Mouse (Mus musculus) myocyte (in vitro differentiated cells): ENCODE results near the gene Ddc. TPM values are rescaled to one million over a fixed set of nuclear protein-coding genes. Genes with fewer than 3 reads are reported as not detected.

Source experiments
- H3K27me3 ChIP-seq: one replicate; pipeline ENCODE4 v1.6.1; 2011; ENCODE audit not compliant: control insufficient read depth, insufficient read depth, insufficient read length
- H3K36me3 ChIP-seq: one replicate; pipeline ENCODE4 v1.6.1; 2011; ENCODE audit not compliant: control insufficient read depth, insufficient read depth
- H3K4me2 ChIP-seq: one replicate; pipeline ENCODE4 v1.6.1; 2011; ENCODE audit warnings: low read depth, control low read depth
- H3K4me3 ChIP-seq: one replicate; pipeline ENCODE4 v1.5.1; 2011; ENCODE audit warnings: mild to moderate bottlenecking, control low read depth, moderate library complexity
- H3K79me2 ChIP-seq: one replicate; pipeline ENCODE4 v1.6.1; 2011; ENCODE audit not compliant: control insufficient read depth, insufficient read depth
- H3ac ChIP-seq: one replicate; pipeline ENCODE4 v1.6.1; 2011; ENCODE audit not compliant: control insufficient read depth, insufficient read length
- CEBPB ChIP-seq: IDR thresholded peaks from 2 replicates; pipeline ENCODE4 v1.6.1; 2011; ENCODE audit warnings: mild to moderate bottlenecking, moderate library complexity; ENCODE audit not compliant: poor library complexity, insufficient read depth, severe bottlenecking
- E2F4 ChIP-seq: IDR thresholded peaks from one replicate; pipeline ENCODE4 v1.6.1; 2011; ENCODE audit warnings: mild to moderate bottlenecking, control low read depth, moderate library complexity; ENCODE audit not compliant: insufficient read depth
- MAX ChIP-seq: IDR thresholded peaks from one replicate; pipeline ENCODE4 v1.6.1; 2011; ENCODE audit warnings: low read depth, mild to moderate bottlenecking, control low read depth
- MYOD1 ChIP-seq, 3 experiments: IDR thresholded peaks; one replicate each; pipeline ENCODE4 v1.6.1; 2011; ENCODE audit warnings: control low read depth in 2 of 3, low read depth in 2 of 3, mild to moderate bottlenecking in 2 of 3, moderate library complexity in 1 of 3; ENCODE audit not compliant: insufficient read length in 2 of 3, control insufficient read depth in 1 of 3
- MYOG ChIP-seq, 3 experiments: IDR thresholded peaks; one replicate each; pipeline ENCODE4 v1.6.1; 2011; ENCODE audit warnings: control low read depth in 2 of 3, low read depth in 2 of 3, mild to moderate bottlenecking in 2 of 3; ENCODE audit not compliant: insufficient read length in 2 of 3, control insufficient read depth in 1 of 3, insufficient read depth in 1 of 3
- POLR2A ChIP-seq: IDR thresholded peaks from one replicate; pipeline ENCODE4 v1.6.1; 2011; ENCODE audit warnings: low read depth, mild to moderate bottlenecking, control low read depth, moderate library complexity; ENCODE audit not compliant: insufficient read length
- POLR2AphosphoS2 ChIP-seq: IDR thresholded peaks from one replicate; pipeline ENCODE4 v1.6.1; 2011; ENCODE audit warnings: low read depth, control low read depth; ENCODE audit not compliant: insufficient read length
- REST ChIP-seq: IDR thresholded peaks from one replicate; pipeline ENCODE4 v1.6.1; 2011; ENCODE audit warnings: mild to moderate bottlenecking, control low read depth, moderate library complexity; ENCODE audit not compliant: insufficient read depth, insufficient read length
- SRF ChIP-seq: IDR thresholded peaks from one replicate; pipeline ENCODE4 v1.6.1; 2011; ENCODE audit warnings: low read depth; ENCODE audit not compliant: control insufficient read depth, insufficient read length
- TCF12 ChIP-seq: IDR thresholded peaks from one replicate; pipeline ENCODE4 v1.6.1; 2011; ENCODE audit warnings: mild to moderate bottlenecking, control low read depth; ENCODE audit not compliant: poor library complexity, insufficient read depth, severe bottlenecking
- TCF3 ChIP-seq: IDR thresholded peaks from one replicate; pipeline ENCODE4 v1.6.1; 2011; ENCODE audit warnings: low read depth, control low read depth; ENCODE audit not compliant: insufficient read length
- USF1 ChIP-seq: IDR thresholded peaks from one replicate; pipeline ENCODE4 v1.6.1; 2011; ENCODE audit warnings: low read depth, mild to moderate bottlenecking, control low read depth, moderate library complexity
- polyA plus RNA-seq: library from polyadenylated mRNA; unstranded; fragments of >200 nt; fragmentation: generic; extraction: Trizol; gene quantifications from one replicate; pipeline ENCODE4 v1.2.1, GENCODE M21; 2012; ENCODE audit warnings: missing spikeins

Ddc gene
- polyA plus RNA-seq, 1 experiment, result 7.5 TPM

DNA sequence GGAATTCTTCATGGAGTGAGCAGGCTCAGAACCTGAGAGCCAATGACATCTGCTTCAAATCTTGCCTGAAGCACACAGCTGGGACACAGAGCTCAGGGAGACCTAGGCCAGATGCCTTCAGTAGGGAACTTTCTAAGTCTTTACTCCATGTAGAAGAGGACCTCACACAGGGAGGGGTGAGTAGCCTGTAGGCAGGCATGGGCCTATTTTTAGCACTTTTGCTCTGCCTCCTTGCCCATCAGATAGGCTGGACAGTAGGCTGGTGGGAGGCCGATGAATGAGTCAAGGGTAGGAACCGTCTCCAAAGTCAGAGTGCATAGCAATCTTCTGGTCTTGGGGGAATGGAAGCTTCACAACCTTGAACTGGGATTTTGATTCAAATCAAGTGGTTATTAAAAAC lies 22.7 kb downstream of the Ddc start:
- TF ChIP-seq E2F4, result no peak
- no peak for TF ChIP-seq USF1
- TF ChIP-seq POLR2AphosphoS2, result no peak
- no peak for TF ChIP-seq SRF
- no peak for TF ChIP-seq MAX
- no peak for TF ChIP-seq CEBPB
- TF ChIP-seq POLR2A, result no peak
- TF ChIP-seq TCF3, result no peak
- no peak for TF ChIP-seq MYOD1 (IDR thresholded peaks at IDR 0.05; ENCODE audit: control insufficient read depth in 1 of 3, insufficient read length in 2 of 3, low read depth in 2 of 3)
- no peak for TF ChIP-seq REST
- TF ChIP-seq MYOG (IDR thresholded peaks at IDR 0.05; ENCODE audit: control insufficient read depth in 1 of 3, insufficient read depth in 1 of 3, insufficient read length in 2 of 3, low read depth in 2 of 3), result no peak
- no peak for TF ChIP-seq TCF12

GRCm38 (mm10) chr11:11873023-11873908 lies 24.7 kb downstream of the Ddc start:
- H3K4me3 ChIP-seq, result no peak overlapping the region
- H3ac ChIP-seq, result no peak overlapping the region
- no peaks in the 10 kb centered on the region for H3K79me2 ChIP-seq
- TF ChIP-seq MYOD1 (IDR thresholded peaks at IDR 0.05; ENCODE audit: control insufficient read depth in 1 of 3, insufficient read length in 2 of 3, low read depth in 2 of 3) (peak in 2 of 3 experiments; percentile 77 to 85), TCF3 (peak; percentile 9), MYOG (IDR thresholded peaks at IDR 0.05; ENCODE audit: control insufficient read depth in 1 of 3, insufficient read depth in 1 of 3, insufficient read length in 2 of 3, low read depth in 2 of 3) (peak in 2 of 3 experiments; percentile 86 to 89), TCF12 (peak; percentile 27), MAX (no peak)
- no peaks in the 10 kb centered on the region for H3K27me3 ChIP-seq
- H3K36me3 ChIP-seq, result no peaks in the 10 kb centered on the region
- H3K4me2 ChIP-seq, result peak overlapping the region; percentile 12

More for the DNA sequence above, 22.7 kb downstream of the Ddc start:
- H3K27me3 ChIP-seq, result no peaks in the 10 kb centered on the region
- no peak overlapping the region for H3K4me3 ChIP-seq
- H3K79me2 ChIP-seq, result no peaks in the 10 kb centered on the region
- peak overlapping the region; percentile 39 for H3K4me2 ChIP-seq
- no peak overlapping the region for H3ac ChIP-seq
- H3K36me3 ChIP-seq, result no peaks in the 10 kb centered on the region

GRCm38 (mm10) chr11:11872140-11872795 lies 25.7 kb downstream of the Ddc start:
- TF ChIP-seq TCF3 (peak; percentile 62), MYOG (IDR thresholded peaks at IDR 0.05; ENCODE audit: control insufficient read depth in 1 of 3, insufficient read depth in 1 of 3, insufficient read length in 2 of 3, low read depth in 2 of 3) (peak; percentile 8 to 77 (median 10)), MYOD1 (IDR thresholded peaks at IDR 0.05; ENCODE audit: control insufficient read depth in 1 of 3, insufficient read length in 2 of 3, low read depth in 2 of 3) (peak in 2 of 3 experiments; percentile 87 to 89), USF1 (no peak)
- peak overlapping the region; percentile 12 for H3K4me2 ChIP-seq

DNA sequence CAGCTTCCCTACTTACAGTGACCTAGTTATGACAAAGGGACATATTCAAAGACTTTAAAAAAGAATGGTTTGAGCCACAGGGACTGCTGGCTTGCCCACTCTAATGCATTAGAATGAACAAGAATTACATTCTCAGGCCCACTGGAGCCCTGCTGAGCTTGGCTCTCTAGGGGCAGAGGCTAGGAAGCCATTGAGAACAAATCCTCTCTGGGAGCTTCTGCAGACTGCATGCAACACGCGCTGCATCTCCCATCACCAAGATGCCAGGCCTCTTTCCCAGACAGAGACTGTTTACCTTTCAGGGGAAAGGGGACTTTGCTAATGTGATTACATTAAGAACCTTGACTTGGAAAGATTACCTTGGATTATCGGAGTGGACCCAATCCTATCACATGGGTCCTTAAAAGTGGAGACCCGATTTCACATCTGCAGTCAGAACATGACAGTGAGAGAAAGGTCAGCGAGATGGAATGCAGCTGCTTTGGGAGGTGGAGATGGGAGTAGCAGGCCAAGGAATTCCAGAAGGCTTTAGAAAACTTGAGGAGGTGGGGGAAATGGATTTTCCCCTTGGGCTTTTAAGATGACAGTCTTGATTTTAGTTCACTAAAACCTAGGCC lies 26.6 kb downstream of the Ddc start:
- Histone ChIP-seq H3K27me3 (no peaks in the 10 kb centered on the region), H3K36me3 (no peaks in the 10 kb centered on the region), H3K4me3 (no peak overlapping the region), H3ac (no peak overlapping the region), H3K4me2 (peak overlapping the region; percentile 12), H3K79me2 (no peaks in the 10 kb centered on the region)
- TF ChIP-seq USF1 (no peak), MYOD1 (IDR thresholded peaks at IDR 0.05; ENCODE audit: control insufficient read depth in 1 of 3, insufficient read length in 2 of 3, low read depth in 2 of 3) (peak in 1 of 3 experiments; percentile 27)

More at GRCm38 (mm10) chr11:11872140-11872795, 25.7 kb downstream of the Ddc start:
- Histone ChIP-seq H3K4me3 (no peak overlapping the region), H3ac (no peak overlapping the region), H3K36me3 (no peaks in the 10 kb centered on the region), H3K27me3 (no peaks in the 10 kb centered on the region), H3K79me2 (no peaks in the 10 kb centered on the region)

- H3K4me2 ChIP-seq, result no peak overlapping the region
- no peaks in the 10 kb centered on the region for H3K79me2 ChIP-seq
- H3K36me3 ChIP-seq, result no peaks in the 10 kb centered on the region
- no peak overlapping the region for H3K4me3 ChIP-seq
- no peak for TF ChIP-seq POLR2A
- TF ChIP-seq POLR2AphosphoS2, result no peak
- no peak for TF ChIP-seq TCF3
- no peak for TF ChIP-seq TCF12
- no peak for TF ChIP-seq MYOG (IDR thresholded peaks at IDR 0.05; ENCODE audit: control insufficient read depth in 1 of 3, insufficient read depth in 1 of 3, insufficient read length in 2 of 3, low read depth in 2 of 3)
- no peak for TF ChIP-seq MYOD1 (IDR thresholded peaks at IDR 0.05; ENCODE audit: control insufficient read depth in 1 of 3, insufficient read length in 2 of 3, low read depth in 2 of 3)
- TF ChIP-seq CEBPB, result no peak
- TF ChIP-seq MAX, result no peak
- no peak for TF ChIP-seq REST
- no peak for TF ChIP-seq USF1
- no peak for TF ChIP-seq E2F4
- TF ChIP-seq SRF, result no peak
- no peak overlapping the region for H3ac ChIP-seq
- H3K27me3 ChIP-seq, result no peaks in the 10 kb centered on the region
These were observed 29.9 kb downstream of the Ddc start for GRCm38 (mm10) chr11:11867971-11868481.
